Mouse (Mus musculus) cortical plate, adult 2 months (tissue): ENCODE measurements around the gene Stxbp3. TPM values are rescaled to one million over a fixed set of nuclear protein-coding genes. Genes with fewer than 3 reads are reported as not detected.

Experiments used
- H3K27ac ChIP-seq: fragments of 200-500 bp; 2 replicates; pipeline ENCODE4 v1.5.1; 2012; ENCODE audit warnings: low read length, control low read depth, inconsistent platforms; ENCODE audit not compliant: insufficient read depth
- H3K4me1 ChIP-seq: fragments of 200-500 bp; 2 replicates; pipeline ENCODE4 v1.6.1; 2011; ENCODE audit warnings: low read length; ENCODE audit not compliant: control insufficient read depth, insufficient read depth
- H3K4me3 ChIP-seq: fragments of 200-500 bp; 2 replicates; pipeline ENCODE4 v1.5.1; 2011; ENCODE audit warnings: mild to moderate bottlenecking, low read length, control low read depth; ENCODE audit not compliant: insufficient read depth
- CTCF ChIP-seq: fragments of 200-500 bp; IDR thresholded peaks from 2 replicates; pipeline ENCODE4 v1.5.1; 2011; ENCODE audit warnings: mild to moderate bottlenecking, control low read depth, low read length; ENCODE audit not compliant: insufficient read depth; ENCODE audit errors: extremely low read depth
- POLR2A ChIP-seq: fragments of 200-500 bp; IDR thresholded peaks from 2 replicates; pipeline ENCODE4 v1.6.1; 2011; ENCODE audit warnings: mild to moderate bottlenecking, low read length, control low read depth; ENCODE audit not compliant: insufficient read depth; ENCODE audit errors: extremely low read depth
- polyA plus RNA-seq: library from polyadenylated mRNA; depleted of rRNA; stranded (reverse); fragments of >200 nt; gene quantifications from 2 replicates; pipeline ENCODE4 v1.2.3, GENCODE M21; 2012

Stxbp3 gene
- polyA plus RNA-seq, 1 experiment = 26.6 TPM

GRCm38 (mm10) chr3:108810747-108811263 lies 29.5 kb downstream of the Stxbp3 start:
- Histone ChIP-seq H3K4me1 (no peaks in the 10 kb centered on the region), H3K4me3 (no peak overlapping the region), H3K27ac (no peak overlapping the region)
- TF ChIP-seq CTCF (no peak), POLR2A (no peak)

DNA sequence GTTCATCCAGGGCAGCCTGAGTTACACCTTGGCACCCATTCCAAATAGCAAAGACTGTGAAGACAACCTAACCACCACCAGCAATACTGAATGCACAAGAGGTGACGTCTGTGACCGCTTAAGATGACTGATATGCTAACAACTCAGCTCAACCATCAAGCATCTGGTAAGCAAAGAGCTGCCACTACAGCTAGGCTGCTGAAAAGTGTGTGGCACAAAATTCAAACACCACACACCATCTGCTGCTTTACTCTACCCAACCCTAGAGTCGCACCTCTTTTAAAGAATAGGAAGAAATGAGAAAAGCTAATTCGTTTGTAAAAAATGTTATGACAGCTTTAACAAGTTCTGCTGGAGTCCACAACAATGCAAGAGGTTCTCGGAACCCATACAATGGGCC lies 34.7 kb downstream of the Stxbp3 start:
- TF ChIP-seq POLR2A (no peak), CTCF (no peak)
- Histone ChIP-seq H3K4me3 (no peak overlapping the region), H3K27ac (no peak overlapping the region), H3K4me1 (no peaks in the 10 kb centered on the region)

- Histone ChIP-seq H3K27ac (no peak overlapping the region), H3K4me3 (no peak overlapping the region), H3K4me1 (no peaks in the 10 kb centered on the region)
- TF ChIP-seq CTCF (no peak), POLR2A (no peak)
Measured at GRCm38 (mm10) chr3:108798375-108798774, 42.0 kb downstream of the Stxbp3 start.

DNA sequence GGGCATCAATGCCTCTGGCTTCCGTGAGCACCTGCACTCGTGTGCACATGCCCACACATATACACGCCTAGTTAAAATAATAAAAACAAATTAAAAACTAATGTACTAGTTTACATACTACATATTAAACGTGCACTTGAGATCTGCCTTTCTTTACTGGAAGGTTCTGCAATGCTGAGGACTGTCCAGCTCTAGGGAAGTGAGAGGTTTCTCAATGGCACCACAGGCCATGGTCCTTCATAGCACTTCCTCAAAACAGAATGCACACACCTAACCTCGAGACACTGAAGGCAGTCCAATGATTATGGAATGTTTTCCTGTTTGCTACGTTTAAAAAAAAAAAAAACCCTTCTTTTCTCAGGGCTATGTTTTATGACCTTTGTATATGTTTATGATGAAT lies 42.6 kb downstream of the Stxbp3 start:
- TF ChIP-seq CTCF (no peak), POLR2A (no peak)

DNA sequence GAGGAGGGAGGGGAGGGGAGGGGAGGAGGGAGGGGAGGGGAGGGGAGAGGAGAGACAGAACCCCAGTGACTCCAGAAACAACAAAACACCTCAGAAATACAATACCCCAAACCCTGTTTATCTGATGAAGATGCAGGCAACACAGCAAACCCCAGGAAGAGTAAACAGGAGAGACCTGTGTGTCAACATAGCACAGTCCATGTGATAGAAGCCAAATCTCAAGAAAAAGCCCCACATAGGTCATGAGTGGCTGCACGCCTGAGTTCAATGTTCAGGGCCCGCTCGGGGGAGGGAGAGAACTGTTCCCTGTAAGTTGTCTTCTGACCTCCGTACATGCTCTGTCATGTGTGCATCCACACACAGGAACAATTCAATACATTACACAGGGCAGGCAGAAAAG lies 43.9 kb downstream of the Stxbp3 start:
- Histone ChIP-seq H3K4me3 (no peak overlapping the region), H3K27ac (no peak overlapping the region), H3K4me1 (peaks cover 4% of the 10 kb centered on the region)
- TF ChIP-seq CTCF (no peak), POLR2A (no peak)

More for the DNA sequence above, 42.6 kb downstream of the Stxbp3 start:
- no peak overlapping the region for H3K27ac ChIP-seq
- no peaks in the 10 kb centered on the region for H3K4me1 ChIP-seq
- H3K4me3 ChIP-seq = no peak overlapping the region

DNA sequence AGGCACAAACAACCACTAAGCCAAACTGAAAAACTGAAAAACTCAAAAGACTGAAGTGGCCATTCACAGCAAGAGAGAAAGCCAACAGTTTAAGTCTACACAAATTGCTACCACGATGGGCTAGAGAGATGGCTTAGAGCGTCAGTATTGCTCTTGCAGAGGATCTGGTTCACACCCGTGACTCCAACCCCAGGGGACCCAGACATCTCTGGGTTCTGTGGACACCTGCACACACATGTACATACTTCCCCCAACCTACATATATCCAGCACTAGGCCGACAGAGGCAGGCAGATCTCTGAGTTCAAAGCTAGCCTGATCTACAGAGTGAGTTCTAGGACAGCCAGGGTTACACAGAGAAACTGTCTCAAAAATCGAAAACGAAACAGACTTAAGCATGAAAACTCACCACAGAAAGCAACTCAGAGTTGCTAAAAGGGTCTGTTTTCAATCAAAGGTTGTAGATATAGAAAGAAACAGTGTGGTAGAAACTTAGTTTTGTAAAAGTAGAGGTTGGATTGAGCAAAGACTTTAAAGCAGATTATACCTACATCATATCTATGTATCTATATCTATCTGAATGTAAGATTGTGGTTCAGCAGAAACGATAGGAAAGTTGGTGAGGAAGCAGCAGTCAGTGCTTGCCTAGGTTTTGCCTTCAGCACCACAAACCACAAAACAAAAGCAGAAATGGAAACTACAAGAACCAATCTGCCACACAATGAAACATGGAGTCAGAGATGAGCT lies 44.6 kb downstream of the Stxbp3 start:
- H3K4me3 ChIP-seq = no peak overlapping the region
- H3K27ac ChIP-seq = no peak overlapping the region
- no peak for TF ChIP-seq POLR2A
- H3K4me1 ChIP-seq = peaks cover 4% of the 10 kb centered on the region

GRCm38 (mm10) chr3:108794780-108795179 lies 45.5 kb downstream of the Stxbp3 start:
- TF ChIP-seq POLR2A = no peak
- no peak for TF ChIP-seq CTCF
- Histone ChIP-seq H3K27ac (no peak overlapping the region), H3K4me1 (peaks cover 4% of the 10 kb centered on the region), H3K4me3 (no peak overlapping the region)

- Histone ChIP-seq H3K4me3 (no peak overlapping the region), H3K27ac (no peak overlapping the region)
- no peak for TF ChIP-seq CTCF
- TF ChIP-seq POLR2A = no peak
Measured at GRCm38 (mm10) chr3:108792420-108792819, 47.9 kb downstream of the Stxbp3 start.

DNA sequence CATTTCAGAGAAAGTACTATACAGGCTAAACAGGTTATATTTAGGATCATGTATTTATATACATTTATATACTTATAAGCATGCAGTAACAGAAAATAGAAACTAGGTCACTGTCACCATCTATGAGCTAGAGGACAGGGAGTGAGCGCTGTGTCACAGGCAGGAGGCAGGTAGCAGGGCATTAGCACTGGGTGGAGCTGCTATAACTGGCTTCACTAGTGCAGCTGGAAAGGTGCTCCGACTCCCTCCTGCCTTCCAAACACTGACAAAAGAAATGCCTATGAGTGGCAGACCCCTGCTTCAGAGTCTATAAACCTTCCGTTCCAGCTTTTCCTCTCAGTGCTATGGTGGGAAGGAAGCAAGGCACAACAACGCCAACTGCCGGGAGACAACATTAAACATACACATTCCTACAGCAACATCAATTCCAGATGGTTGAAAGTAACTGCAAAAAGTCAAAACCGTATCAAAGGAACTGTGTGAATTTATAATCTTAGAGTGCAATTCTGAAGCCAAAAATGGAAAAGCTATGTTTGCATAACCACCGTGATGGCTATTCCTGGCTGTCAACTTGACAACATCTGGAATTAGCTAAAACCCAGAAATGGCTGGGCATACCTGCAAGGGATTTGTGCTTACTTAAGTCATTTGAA lies 49.1 kb downstream of the Stxbp3 start:
- TF ChIP-seq CTCF = no peak
- no peak for TF ChIP-seq POLR2A
- Histone ChIP-seq H3K27ac (no peak overlapping the region), H3K4me1 (peaks cover 4% of the 10 kb centered on the region)

More at GRCm38 (mm10) chr3:108792420-108792819, 47.9 kb downstream of the Stxbp3 start:
- H3K4me1 ChIP-seq = peaks cover 4% of the 10 kb centered on the region

DNA sequence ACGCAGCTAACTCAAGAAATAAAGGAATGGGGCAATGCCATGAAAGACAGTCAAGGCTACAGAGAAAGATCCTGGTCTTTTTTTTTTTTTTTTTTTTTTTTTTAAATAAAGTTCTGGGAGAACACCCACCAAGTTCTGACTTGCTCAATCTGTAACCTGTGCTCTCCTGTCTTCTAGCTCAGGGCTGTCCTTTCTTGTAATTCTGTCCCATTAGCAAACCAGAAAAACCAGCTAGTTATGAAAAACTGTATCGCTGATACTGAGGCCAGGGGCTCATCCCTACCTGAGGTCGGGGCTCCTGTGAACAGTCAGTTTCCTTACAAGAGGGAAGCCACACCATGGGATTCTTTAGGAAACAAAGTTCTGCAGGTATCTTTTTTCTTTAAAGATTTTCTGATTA lies 49.8 kb downstream of the Stxbp3 start:
- Histone ChIP-seq H3K4me1 (peaks cover 4% of the 10 kb centered on the region), H3K27ac (no peak overlapping the region), H3K4me3 (no peak overlapping the region)
- no peak for TF ChIP-seq POLR2A
- TF ChIP-seq CTCF = no peak

More for the DNA sequence above, 49.1 kb downstream of the Stxbp3 start:
- H3K4me3 ChIP-seq = no peak overlapping the region
